Mouse (Mus musculus) limb, embryonic 14.5 days (tissue): ENCODE measurements at regions not wholly inside any gene's neighbourhood (a gene's known extent, or its start where the extent isn't known, plus 50 kb on each side); places are given as distances from the start of the nearest gene placed in this dataset.

Experiments used
- ATAC-seq: fragments of 200-750 bp; cut with Nextera tagmentation; 2 replicates; pipeline ENCODE4 v1.8.0; 2017; ENCODE audit warnings: low read depth, moderate number of reproducible peaks, moderate TSS enrichment; ENCODE audit not compliant: low FRiP score
- DNase-seq: peaks from one replicate; pipeline ENCODE4 v3.0.0-alpha.2; 2015; ENCODE audit warnings: low spot score
- H3K27ac ChIP-seq: fragments of 300-500 bp; sonication (generic); replicated peaks from 2 replicates; pipeline ENCODE4 v1.5.1; 2014; ENCODE audit warnings: low read depth, mild to moderate bottlenecking, low read length, moderate library complexity, mixed read lengths
- H3K27me3 ChIP-seq: fragments of 300-500 bp; sonication (generic); 2 replicates; pipeline ENCODE4 v1.6.1; 2014; ENCODE audit warnings: low read length, mixed read lengths; ENCODE audit not compliant: control insufficient read depth, insufficient read depth
- H3K36me3 ChIP-seq: fragments of 300-500 bp; sonication (generic); 2 replicates; pipeline ENCODE4 v1.6.1; 2014; ENCODE audit warnings: mild to moderate bottlenecking, low read length, moderate library complexity, mixed read lengths; ENCODE audit not compliant: control insufficient read depth, insufficient read depth
- H3K4me1 ChIP-seq: fragments of 300-500 bp; sonication (generic); 2 replicates; pipeline ENCODE4 v1.6.1; 2014; ENCODE audit warnings: antibody characterized with exemption, low read length, mixed read lengths; ENCODE audit not compliant: control insufficient read depth, insufficient read depth
- H3K4me2 ChIP-seq: fragments of 300-500 bp; sonication (generic); replicated peaks from 2 replicates; pipeline ENCODE4 v1.6.1; 2014; ENCODE audit warnings: low read depth, mild to moderate bottlenecking, low read length, moderate library complexity; ENCODE audit not compliant: severe bottlenecking
- H3K4me3 ChIP-seq: fragments of 300-500 bp; sonication (generic); replicated peaks from 2 replicates; pipeline ENCODE4 v1.5.1; 2014; ENCODE audit warnings: low read length
- H3K9ac ChIP-seq: fragments of 300-500 bp; sonication (generic); 2 replicates; pipeline ENCODE4 v1.6.1; 2014; ENCODE audit warnings: mild to moderate bottlenecking, low read depth, low read length, moderate library complexity; ENCODE audit not compliant: severe bottlenecking
- H3K9me3 ChIP-seq: fragments of 300-500 bp; sonication (generic); 2 replicates; pipeline ENCODE4 v1.6.1; 2016; ENCODE audit warnings: low read length; ENCODE audit not compliant: control insufficient read depth
- POLR2A ChIP-seq: fragments of 200-500 bp; IDR thresholded peaks from 2 replicates; pipeline ENCODE4 v1.8.0; 2012; ENCODE audit warnings: inconsistent platforms, mild to moderate bottlenecking, moderate library complexity, borderline replicate concordance; ENCODE audit not compliant: insufficient read depth, insufficient read length; ENCODE audit errors: extremely low read depth
- WGBS: fragments of 180-500 bp; shearing (Covaris S2); extraction: QIAGEN DNeasy Blood & Tissue Kit; methylation state at CpG from one replicate; pipeline ENCODE4 v1.1.7; 2014; 5-methylcytosine and 5-hydroxymethylcytosine counted together

DNA sequence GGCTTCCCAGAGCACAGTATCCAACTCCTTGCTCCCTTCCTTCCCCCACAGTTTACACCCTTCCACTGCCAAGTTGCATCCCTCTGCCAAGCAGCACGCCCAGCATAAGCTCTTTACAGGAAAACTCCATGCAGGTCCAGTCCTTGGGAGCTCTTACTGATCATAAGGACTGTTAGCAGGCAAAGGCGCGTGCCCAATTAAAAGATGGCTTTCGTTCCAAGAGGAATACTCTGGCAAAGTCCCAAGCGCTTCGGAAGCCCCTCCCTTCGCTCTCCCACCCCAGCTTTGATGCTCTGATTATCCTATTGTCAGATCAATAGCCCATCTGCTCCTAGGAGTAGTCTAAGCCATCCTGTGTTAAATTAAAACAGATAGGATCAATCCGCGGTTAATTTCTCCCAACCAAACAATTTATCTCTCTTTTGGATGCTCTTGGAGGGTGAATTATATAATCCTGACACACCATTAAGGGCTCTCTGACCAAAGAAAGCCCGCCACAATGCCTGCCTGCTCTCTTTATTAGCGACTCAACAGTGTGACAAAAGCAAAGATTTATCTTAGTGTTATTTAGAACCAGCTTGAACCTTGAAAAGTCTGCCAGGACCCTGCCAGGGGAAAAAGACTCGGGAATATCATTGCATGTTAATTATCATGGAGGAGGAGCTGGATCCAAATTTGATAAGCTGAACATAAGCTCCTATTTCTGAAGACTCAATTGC, 312.5 kb downstream of the Gsdmc2 start:
- H3K4me3 ChIP-seq = no peak overlapping the region
- no peak overlapping the region for H3K9ac ChIP-seq
- no peaks in the 10 kb centered on the region for H3K36me3 ChIP-seq
- WGBS = 68% methylated on average over 12 of the region's 12 CpGs
- TF ChIP-seq POLR2A = no peak
- H3K27ac ChIP-seq = no peak overlapping the region
- H3K9me3 ChIP-seq = no peaks in the 10 kb centered on the region
- ATAC-seq (no peak), DNase-seq (no peak)
- peaks cover 5% of the 10 kb centered on the region; the same call in 1 of the 2 replicates for H3K4me1 ChIP-seq
- no peaks in the 10 kb centered on the region for H3K27me3 ChIP-seq
- no peak overlapping the region for H3K4me2 ChIP-seq

DNA sequence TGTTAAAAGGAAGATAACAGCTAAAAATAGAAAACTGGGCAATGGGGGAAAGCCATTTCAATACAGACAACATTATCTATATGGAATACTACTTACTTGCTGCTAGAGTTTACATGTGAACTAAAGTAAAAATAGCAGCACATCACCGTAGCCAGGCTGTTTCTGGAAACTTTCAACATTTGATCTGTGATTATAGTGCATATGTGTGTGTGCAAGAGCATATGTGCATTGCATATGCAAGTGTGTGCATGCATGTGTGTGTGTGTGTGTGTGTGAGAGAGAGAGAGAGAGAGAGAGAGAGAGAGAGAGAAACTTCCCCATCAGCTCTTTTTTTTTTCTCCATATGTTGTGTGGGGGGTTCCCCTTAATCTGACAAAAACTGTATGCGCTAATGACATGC, 317.7 kb downstream of the Gsdmc2 start:
- no peak for TF ChIP-seq POLR2A
- Histone ChIP-seq H3K27ac (no peak overlapping the region), H3K36me3 (no peaks in the 10 kb centered on the region), H3K4me1 (peaks cover 5% of the 10 kb centered on the region; the same call in 1 of the 2 replicates), H3K9ac (no peak overlapping the region), H3K9me3 (no peaks in the 10 kb centered on the region), H3K4me3 (no peak overlapping the region), H3K27me3 (no peaks in the 10 kb centered on the region), H3K4me2 (no peak overlapping the region)
- DNase-seq = no peak
- 89% methylated on average over 2 of the region's 2 CpGs for WGBS
- ATAC-seq = no peak

- no peak overlapping the region for H3K9ac ChIP-seq
- TF ChIP-seq POLR2A = no peak
- H3K4me3 ChIP-seq = no peak overlapping the region
- no peaks in the 10 kb centered on the region for H3K36me3 ChIP-seq
- 0 out of 2 replicates have a peak, but pooled peaks have one; percentile 37 for ATAC-seq
- peak; percentile 51 for DNase-seq
- no peaks in the 10 kb centered on the region for H3K27me3 ChIP-seq
- H3K4me1 ChIP-seq = peaks cover 5% of the 10 kb centered on the region; the same call in 1 of the 2 replicates
- 73% methylated on average over 2 of the region's 2 CpGs for WGBS
- H3K27ac ChIP-seq = no peak overlapping the region
- no peak overlapping the region for H3K4me2 ChIP-seq
- H3K9me3 ChIP-seq = no peaks in the 10 kb centered on the region
These were observed 318.2 kb downstream of the Gsdmc2 start for GRCm38 (mm10) chr15:63526820-63527219.

DNA sequence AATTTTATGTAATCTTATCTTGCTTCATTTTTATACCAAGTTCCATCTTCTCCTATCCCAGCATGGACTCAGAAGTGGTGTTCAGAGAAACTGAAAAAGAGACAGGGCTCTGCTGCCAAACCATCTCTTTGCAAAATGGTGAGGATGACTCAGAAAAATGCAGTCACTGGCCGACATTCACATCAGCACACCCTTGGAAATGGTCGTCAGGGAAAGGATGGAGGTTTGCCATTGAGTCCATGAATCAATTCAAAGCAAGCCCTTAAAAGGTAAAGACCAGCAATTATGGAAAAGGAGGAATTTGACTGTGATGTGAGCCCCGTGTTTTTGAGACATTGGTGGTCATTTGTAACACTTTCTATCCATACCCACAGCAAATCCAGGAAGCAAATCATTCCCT, 327.7 kb downstream of the Gsdmc2 start:
- Histone ChIP-seq H3K27ac (no peak overlapping the region), H3K9me3 (no peaks in the 10 kb centered on the region), H3K27me3 (no peaks in the 10 kb centered on the region), H3K4me3 (no peak overlapping the region), H3K36me3 (no peaks in the 10 kb centered on the region), H3K4me1 (no peaks in the 10 kb centered on the region), H3K9ac (no peak overlapping the region), H3K4me2 (no peak overlapping the region)
- ATAC-seq (no peak), DNase-seq (no peak)
- WGBS = 65% methylated on average over 3 of the region's 3 CpGs
- no peak for TF ChIP-seq POLR2A

DNA sequence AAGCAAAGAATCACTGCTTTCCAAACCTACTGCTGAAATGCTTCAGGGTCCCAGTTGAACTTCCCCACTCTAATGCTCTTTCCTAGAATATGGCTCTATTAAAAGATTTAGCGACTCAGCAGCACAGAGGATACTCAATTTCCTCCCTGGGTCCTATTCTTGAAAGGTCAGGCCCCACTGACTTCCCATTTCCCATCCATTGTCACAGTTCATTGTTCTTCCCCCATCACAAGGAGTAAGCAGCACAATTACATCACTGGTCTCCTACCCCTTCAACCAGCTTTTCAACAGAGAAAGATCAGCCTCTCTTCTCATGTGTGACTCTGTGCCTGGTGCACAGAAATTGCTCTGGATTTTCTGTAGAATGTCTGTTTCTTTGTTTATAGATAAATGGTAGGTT, 344.5 kb downstream of the Gsdmc2 start:
- Histone ChIP-seq H3K4me3 (no peak overlapping the region), H3K4me2 (no peak overlapping the region), H3K36me3 (no peaks in the 10 kb centered on the region), H3K27me3 (no peaks in the 10 kb centered on the region), H3K4me1 (no peaks in the 10 kb centered on the region), H3K27ac (no peak overlapping the region), H3K9ac (no peak overlapping the region), H3K9me3 (no peaks in the 10 kb centered on the region)
- 85% methylated on average over 1 of the region's 1 CpGs for WGBS
- ATAC-seq (no peak), DNase-seq (no peak)
- no peak for TF ChIP-seq POLR2A
